Mouse (Mus musculus): ENCODE data around the gene Myo1d. TPM values are rescaled to one million over a fixed set of nuclear protein-coding genes. Genes with fewer than 3 reads are reported as not detected.

Gene Myo1d
- polyA plus RNA-seq, 1 experiment from 2014 or later: 68.2 TPM

- peak; percentile 46 for ATAC-seq
- 38% methylated on average over 3 of the region's 3 CpGs for WGBS
- Histone ChIP-seq H3K4me3 (replicated peaks) (no peak overlapping the region), H3K27ac (no peak overlapping the region), H3K9ac (no peak overlapping the region), H3K27me3 (replicated peaks) (no peaks in the 10 kb centered on the region), H3K4me2 (replicated peaks) (no peak overlapping the region), H3K36me3 (no peaks in the 10 kb centered on the region), H3K9me3 (no peaks in the 10 kb centered on the region), H3K4me1 (replicated peaks) (peaks cover 11% of the 10 kb centered on the region; the same call in 1 of the 2 replicates)
Observed at GRCm38 (mm10) chr11:80799979-80800378, 20.2 kb upstream of the Myo1d start.

- Histone ChIP-seq H3K4me3 (replicated peaks) (no peak overlapping the region), H3K9ac (no peak overlapping the region), H3K27ac (no peak overlapping the region), H3K27me3 (replicated peaks) (no peaks in the 10 kb centered on the region), H3K4me2 (replicated peaks) (no peak overlapping the region), H3K4me1 (replicated peaks) (no peaks in the 10 kb centered on the region), H3K9me3 (no peaks in the 10 kb centered on the region), H3K36me3 (no peaks in the 10 kb centered on the region)
- 42% methylated on average over 8 of the region's 8 CpGs for WGBS
- ATAC-seq: no peak
Observed at GRCm38 (mm10) chr11:80795431-80795830, 15.6 kb upstream of the Myo1d start.

GRCm38 (mm10) chr11:80794290-80794689 lies 14.5 kb upstream of the Myo1d start:
- ATAC-seq: no peak
- WGBS: 94% methylated on average over 4 of the region's 4 CpGs
- Histone ChIP-seq H3K9ac (no peak overlapping the region), H3K27ac (no peak overlapping the region), H3K9me3 (no peaks in the 10 kb centered on the region), H3K4me2 (replicated peaks) (no peak overlapping the region), H3K4me1 (replicated peaks) (peaks cover 3% of the 10 kb centered on the region; the same call in 1 of the 2 replicates), H3K4me3 (replicated peaks) (no peak overlapping the region), H3K36me3 (no peaks in the 10 kb centered on the region), H3K27me3 (replicated peaks) (no peaks in the 10 kb centered on the region)

- no peak overlapping the region for H3K4me2 ChIP-seq (replicated peaks)
- no peak overlapping the region for H3K27ac ChIP-seq
- no peak for ATAC-seq
- 91% methylated on average over 4 of the region's 4 CpGs for WGBS
- no peak overlapping the region for H3K4me3 ChIP-seq (replicated peaks)
- H3K36me3 ChIP-seq: no peaks in the 10 kb centered on the region
- no peak overlapping the region for H3K9ac ChIP-seq
- no peaks in the 10 kb centered on the region for H3K27me3 ChIP-seq (replicated peaks)
- H3K9me3 ChIP-seq: no peaks in the 10 kb centered on the region
- H3K4me1 ChIP-seq (replicated peaks): peaks cover 3% of the 10 kb centered on the region; the same call in 1 of the 2 replicates
Observed at GRCm38 (mm10) chr11:80793386-80793785, 13.6 kb upstream of the Myo1d start.

- Histone ChIP-seq H3K27me3 (replicated peaks) (no peaks in the 10 kb centered on the region), H3K36me3 (no peaks in the 10 kb centered on the region), H3K9me3 (no peaks in the 10 kb centered on the region), H3K4me2 (replicated peaks) (no peak overlapping the region), H3K27ac (peak overlapping the region; percentile 86), H3K9ac (no peak overlapping the region), H3K4me1 (replicated peaks) (peaks cover 3% of the 10 kb centered on the region; the same call in 1 of the 2 replicates), H3K4me3 (replicated peaks) (no peak overlapping the region)
- 48% methylated on average over 3 of the region's 3 CpGs for WGBS
- peak; percentile 90 for ATAC-seq
Observed at GRCm38 (mm10) chr11:80791677-80792432, 12.0 kb upstream of the Myo1d start.

GRCm38 (mm10) chr11:80790413-80790812 lies 10.6 kb upstream of the Myo1d start:
- 57% methylated on average over 3 of the region's 3 CpGs for WGBS
- no peak for ATAC-seq
- peak overlapping the region; percentile 86 for H3K27ac ChIP-seq

GRCm38 (mm10) chr11:80789647-80790240 lies 9.9 kb upstream of the Myo1d start:
- Histone ChIP-seq H3K9me3 (no peaks in the 10 kb centered on the region), H3K4me3 (replicated peaks) (no peak overlapping the region), H3K9ac (no peak overlapping the region), H3K4me1 (replicated peaks) (peaks cover 3% of the 10 kb centered on the region; the same call in 1 of the 2 replicates), H3K36me3 (no peaks in the 10 kb centered on the region), H3K27me3 (replicated peaks) (no peaks in the 10 kb centered on the region), H3K4me2 (replicated peaks) (no peak overlapping the region), H3K27ac (peak overlapping the region; percentile 86)
- peak; percentile 64 for ATAC-seq
- WGBS: 38% methylated on average over 7 of the region's 7 CpGs

More at GRCm38 (mm10) chr11:80790413-80790812, 10.6 kb upstream of the Myo1d start:
- H3K9ac ChIP-seq: no peak overlapping the region
- no peaks in the 10 kb centered on the region for H3K36me3 ChIP-seq
- no peak overlapping the region for H3K4me2 ChIP-seq (replicated peaks)
- no peaks in the 10 kb centered on the region for H3K27me3 ChIP-seq (replicated peaks)
- H3K4me1 ChIP-seq (replicated peaks): peaks cover 3% of the 10 kb centered on the region; the same call in 1 of the 2 replicates
- no peaks in the 10 kb centered on the region for H3K9me3 ChIP-seq
- H3K4me3 ChIP-seq (replicated peaks): no peak overlapping the region

- no peak for ATAC-seq
- no peak overlapping the region for H3K4me2 ChIP-seq (replicated peaks)
- no peaks in the 10 kb centered on the region for H3K27me3 ChIP-seq (replicated peaks)
- WGBS: 77% methylated on average over 5 of the region's 5 CpGs
- H3K4me3 ChIP-seq (replicated peaks): no peak overlapping the region
- no peak overlapping the region for H3K9ac ChIP-seq
- no peaks in the 10 kb centered on the region for H3K36me3 ChIP-seq
- H3K4me1 ChIP-seq (replicated peaks): peaks cover 3% of the 10 kb centered on the region; the same call in 1 of the 2 replicates
- peak overlapping the region; percentile 90; the same call in 1 of the 2 replicates for H3K27ac ChIP-seq
- H3K9me3 ChIP-seq: no peaks in the 10 kb centered on the region
Observed at GRCm38 (mm10) chr11:80785672-80786071, 5.8 kb upstream of the Myo1d start.

GRCm38 (mm10) chr11:80784294-80784743 lies 4.5 kb upstream of the Myo1d start:
- Histone ChIP-seq H3K4me3 (replicated peaks) (no peak overlapping the region), H3K27ac (peak overlapping the region; percentile 90), H3K9ac (no peak overlapping the region), H3K4me1 (replicated peaks) (no peaks in the 10 kb centered on the region), H3K9me3 (no peaks in the 10 kb centered on the region), H3K36me3 (no peaks in the 10 kb centered on the region), H3K27me3 (replicated peaks) (no peaks in the 10 kb centered on the region), H3K4me2 (replicated peaks) (0 out of 2 replicates have a peak overlapping the region, but pooled peaks have one; percentile 24)
- WGBS: 19% methylated on average over 3 of the region's 3 CpGs
- ATAC-seq: peak; percentile 88

GRCm38 (mm10) chr11:80783460-80783859 lies 3.6 kb upstream of the Myo1d start:
- WGBS: 34% methylated on average over 7 of the region's 7 CpGs
- no peak overlapping the region for H3K4me3 ChIP-seq (replicated peaks)
- H3K36me3 ChIP-seq: no peaks in the 10 kb centered on the region
- ATAC-seq: no peak
- H3K9me3 ChIP-seq: no peaks in the 10 kb centered on the region
- peak overlapping the region; percentile 90 for H3K27ac ChIP-seq
- no peak overlapping the region for H3K9ac ChIP-seq
- no peaks in the 10 kb centered on the region for H3K4me1 ChIP-seq (replicated peaks)
- 0 out of 2 replicates have a peak overlapping the region, but pooled peaks have one; percentile 25 for H3K4me2 ChIP-seq (replicated peaks)
- H3K27me3 ChIP-seq (replicated peaks): no peaks in the 10 kb centered on the region

- WGBS: 93% methylated on average over 2 of the region's 2 CpGs
- H3K27ac ChIP-seq: no peak overlapping the region
Observed at GRCm38 (mm10) chr11:80781535-80781934, 1.7 kb upstream of the Myo1d start.

GRCm38 (mm10) chr11:80778916-80779526 lies 804 bp downstream of the Myo1d start:
- no peak for ATAC-seq
- Histone ChIP-seq H3K9ac (peak overlapping the region; percentile 71), H3K36me3 (no peaks in the 10 kb centered on the region), H3K27me3 (replicated peaks) (no peaks in the 10 kb centered on the region), H3K9me3 (no peaks in the 10 kb centered on the region), H3K27ac (peak overlapping the region; percentile 75), H3K4me3 (replicated peaks) (peak overlapping the region; percentile 71), H3K4me2 (replicated peaks) (peak overlapping the region; percentile 75), H3K4me1 (replicated peaks) (0 out of 2 replicates have a peak, but pooled peaks cover 8% of the 10 kb centered on the region)
- WGBS: 1% methylated on average over 18 of the region's 18 CpGs

More at GRCm38 (mm10) chr11:80781535-80781934, 1.7 kb upstream of the Myo1d start:
- Histone ChIP-seq H3K4me2 (replicated peaks) (no peak overlapping the region), H3K27me3 (replicated peaks) (no peaks in the 10 kb centered on the region), H3K4me3 (replicated peaks) (no peak overlapping the region), H3K9ac (no peak overlapping the region), H3K36me3 (no peaks in the 10 kb centered on the region), H3K9me3 (no peaks in the 10 kb centered on the region), H3K4me1 (replicated peaks) (no peaks in the 10 kb centered on the region)
- no peak for ATAC-seq
